Mouse (Mus musculus): ENCODE data around the gene Tbx10. TPM values are rescaled to one million over a fixed set of nuclear protein-coding genes. Genes with fewer than 3 reads are reported as not detected.

Tbx10 gene
- polyA plus RNA-seq, 2 experiments from 2014 or later: not detected

DNA sequence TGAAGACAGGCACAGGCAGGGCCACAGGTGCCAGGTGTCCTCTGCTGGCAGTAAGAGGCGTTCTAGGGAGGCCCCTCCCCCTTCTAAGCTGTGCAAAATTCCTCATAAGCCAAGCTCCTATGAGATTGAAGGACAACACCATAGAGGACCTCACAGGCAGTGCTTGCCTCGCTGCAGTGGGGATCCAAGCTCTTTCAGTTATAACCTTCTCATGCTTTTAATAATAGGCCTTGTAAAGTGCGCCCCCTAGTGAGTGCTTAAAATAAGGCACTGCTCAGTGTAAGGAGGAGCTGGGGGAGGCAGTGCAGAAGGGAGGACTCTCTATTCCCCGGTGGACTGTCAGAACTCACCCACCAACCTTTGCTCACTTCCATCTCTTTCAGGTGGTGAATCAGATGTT lies 12.2 kb upstream of the Tbx10 start:
- ATAC-seq: peak; percentile 66

DNA sequence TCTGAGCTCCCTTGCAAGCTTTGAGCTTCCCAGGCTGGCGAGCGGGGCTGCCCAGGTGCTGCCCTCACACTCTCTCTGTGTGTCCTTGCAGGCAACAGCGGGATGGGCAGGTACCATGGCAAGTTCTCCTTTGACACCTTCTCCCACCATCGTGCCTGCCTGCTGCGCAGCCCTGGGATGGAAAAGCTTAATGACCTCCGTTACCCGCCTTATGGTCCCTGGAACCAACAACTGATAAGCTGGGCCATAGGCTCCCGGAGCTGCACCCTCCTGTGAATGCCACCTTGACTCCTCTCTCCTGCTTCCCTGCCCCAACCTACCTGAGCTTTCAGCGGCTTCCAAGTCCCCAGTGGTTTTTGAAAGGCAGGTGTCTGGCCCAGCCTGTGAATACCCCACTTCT lies 11.6 kb upstream of the Tbx10 start:
- no peak for ATAC-seq

GRCm38 (mm10) chr19:3983527-3984200 lies 8.9 kb upstream of the Tbx10 start:
- no peak for ATAC-seq

- ATAC-seq: no peak
Measured at GRCm38 (mm10) chr19:3985261-3985681, 7.3 kb upstream of the Tbx10 start.

DNA sequence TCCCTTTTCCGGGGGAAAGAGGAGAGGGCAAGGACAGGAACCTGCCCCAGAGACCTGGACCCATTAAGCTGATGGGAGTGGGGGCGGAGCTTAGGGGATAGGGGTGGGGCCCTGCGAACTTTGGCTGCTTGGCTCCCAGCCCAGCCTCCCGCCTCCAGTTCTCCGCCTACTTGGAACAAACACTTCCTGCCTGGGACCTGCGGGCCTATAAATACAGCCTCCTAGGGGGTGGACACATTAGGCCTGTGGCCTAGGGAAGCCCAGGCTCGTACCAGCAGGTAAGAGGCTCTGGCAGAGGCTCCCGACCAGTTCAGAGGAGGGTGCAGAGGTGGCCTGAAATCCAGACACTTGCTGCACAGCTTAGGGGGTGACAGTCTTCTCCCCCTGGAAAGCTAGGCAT lies 6.2 kb upstream of the Tbx10 start, which contains the start of gene Acy3:
Gene Acy3, plus strand, starts transcription at position 237 of the 400 bp plus-strand sequence.
- no peak for ATAC-seq

GRCm38 (mm10) chr19:3988066-3988465 lies 4.5 kb upstream of the Tbx10 start:
- no peak for ATAC-seq

DNA sequence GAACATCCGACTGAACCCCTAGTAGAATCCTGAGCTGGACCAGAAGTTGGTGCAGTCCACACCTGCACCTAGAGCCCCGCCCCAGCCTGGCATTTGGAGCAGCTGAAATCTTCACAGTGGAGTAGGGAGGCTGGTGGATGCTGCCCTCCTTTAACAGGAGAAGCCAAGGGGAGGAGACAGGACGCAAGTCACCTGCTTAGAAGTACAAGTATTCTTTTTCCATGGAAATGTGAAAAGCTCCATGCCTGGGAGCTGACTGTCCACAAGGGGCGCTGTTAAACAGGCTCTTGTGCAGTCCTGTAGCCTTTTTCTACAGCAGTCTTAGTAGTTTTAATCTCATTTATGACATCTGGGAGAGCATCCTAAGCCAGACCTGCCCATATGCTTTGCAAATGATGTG lies 3.8 kb upstream of the Tbx10 start:
- no peak for ATAC-seq

- no peak for ATAC-seq
Measured at GRCm38 (mm10) chr19:3990804-3991203, 1.7 kb upstream of the Tbx10 start.

DNA sequence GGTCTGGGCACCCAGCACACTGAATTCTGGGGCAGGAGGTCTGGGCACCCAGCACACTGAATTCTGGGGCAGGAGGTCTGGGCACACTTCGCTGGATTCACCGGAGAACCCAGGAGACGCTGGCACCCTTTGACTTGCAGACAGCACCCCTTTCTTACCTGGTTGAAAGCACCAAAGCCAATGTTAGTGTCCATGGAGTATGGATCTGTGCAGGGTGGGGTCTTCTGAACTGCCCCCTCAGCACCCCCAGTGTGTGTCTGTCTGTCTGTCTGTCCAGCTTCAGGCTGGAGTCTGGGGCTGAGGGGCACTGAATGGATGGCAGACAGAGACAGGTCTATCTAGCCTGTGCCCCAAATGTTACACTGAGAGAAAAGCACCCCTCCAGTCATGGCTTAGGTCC lies 990 bp upstream of the Tbx10 start:
- no peak for ATAC-seq

DNA sequence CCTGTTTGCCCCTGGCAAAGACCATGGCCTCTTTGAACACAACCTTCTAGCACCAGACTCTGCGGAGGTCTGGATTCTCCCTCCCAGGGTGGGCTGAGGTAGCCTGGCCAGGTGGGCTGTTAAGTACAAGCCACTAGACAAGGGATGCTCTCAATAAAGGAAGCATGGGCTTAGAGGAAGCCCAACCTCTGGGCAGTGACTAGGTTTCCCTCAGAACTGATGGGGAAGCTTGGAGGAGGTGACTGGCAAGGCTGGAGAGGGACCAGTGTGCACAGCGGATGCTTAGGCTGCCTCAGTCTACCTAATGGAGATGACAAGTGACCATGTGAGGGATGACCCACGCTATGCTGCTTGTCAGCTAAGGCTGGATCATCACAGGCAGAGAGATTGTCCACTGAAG lies 586 bp upstream of the Tbx10 start:
- ATAC-seq: no peak

DNA sequence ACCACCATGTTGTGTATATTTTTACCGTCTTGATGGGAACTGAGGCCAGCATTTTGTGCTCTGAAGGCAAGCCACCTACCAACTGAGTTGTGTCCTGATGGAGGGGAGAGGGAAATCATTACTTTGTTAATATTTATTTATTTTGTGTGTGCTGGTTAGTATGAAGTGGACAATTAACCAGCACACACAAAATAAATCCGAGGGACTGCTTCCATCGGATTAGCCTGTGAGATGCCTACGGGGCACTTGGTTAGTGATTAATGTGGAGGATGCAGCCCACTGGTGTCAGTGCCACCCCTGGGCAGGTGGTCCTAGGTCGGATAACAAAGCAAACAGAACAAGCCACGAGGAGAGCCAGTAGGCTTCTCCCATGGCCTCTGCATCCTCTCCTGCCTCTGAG lies 2.4 kb downstream of the Tbx10 start:
- no peak for ATAC-seq

GRCm38 (mm10) chr19:3995505-3995904 lies 3.0 kb downstream of the Tbx10 start:
- ATAC-seq: no peak

DNA sequence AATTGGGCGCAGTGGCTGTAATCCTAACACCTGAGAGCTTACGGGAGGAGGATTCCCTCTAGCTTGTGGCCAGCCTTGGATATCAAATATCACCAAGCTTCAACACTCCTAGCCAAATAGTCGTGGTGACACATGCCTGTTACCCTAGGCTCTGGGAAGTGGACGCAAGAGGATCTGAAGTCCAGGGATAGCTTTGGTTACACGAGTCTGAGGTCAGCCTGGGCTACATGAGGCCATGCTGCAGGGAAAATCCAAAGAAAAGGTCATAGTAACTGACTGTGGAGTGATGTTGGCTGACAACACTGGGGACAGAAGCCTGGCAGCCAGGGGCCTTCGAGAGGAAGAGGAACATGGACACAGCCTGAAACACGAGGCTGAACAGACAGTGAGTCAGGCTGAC lies 3.6 kb downstream of the Tbx10 start:
- no peak for ATAC-seq

DNA sequence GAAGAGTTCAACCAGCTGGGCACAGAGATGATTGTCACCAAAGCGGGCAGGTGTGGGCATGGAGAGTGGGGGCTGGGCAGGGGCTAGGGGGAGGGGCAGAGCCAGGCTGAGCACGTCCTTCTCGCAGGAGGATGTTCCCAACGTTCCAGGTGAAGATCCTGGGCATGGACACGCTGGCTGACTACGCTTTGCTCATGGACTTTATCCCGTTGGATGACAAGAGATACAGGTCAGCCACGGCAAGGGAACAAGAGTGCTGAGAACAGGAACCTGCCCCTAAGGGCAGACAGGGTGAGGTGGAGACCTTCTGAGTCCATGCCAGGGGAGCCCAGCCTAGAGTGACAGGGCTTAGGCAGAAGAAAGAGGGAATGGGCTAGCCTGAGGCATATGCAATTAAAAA lies 4.2 kb downstream of the Tbx10 start:
- no peak for ATAC-seq

- no peak for ATAC-seq
Measured at GRCm38 (mm10) chr19:3997231-3997630, 4.7 kb downstream of the Tbx10 start.

- ATAC-seq: no peak
Measured at GRCm38 (mm10) chr19:3998335-3998734, 5.8 kb downstream of the Tbx10 start.

- no peak for ATAC-seq
Measured at GRCm38 (mm10) chr19:3999121-3999730, 6.7 kb downstream of the Tbx10 start.

- peak; percentile 96 for ATAC-seq
Measured at GRCm38 (mm10) chr19:4000119-4000900, 7.8 kb downstream of the Tbx10 start, which contains the start of the genes Nudt8 and Gm49405. Nudt8 (plus strand) TSS chr19:4000580. Gm49405 (plus strand) TSS chr19:4000626.

- ATAC-seq: no peak
Measured at GRCm38 (mm10) chr19:4000949-4001525, 8.5 kb downstream of the Tbx10 start.

DNA sequence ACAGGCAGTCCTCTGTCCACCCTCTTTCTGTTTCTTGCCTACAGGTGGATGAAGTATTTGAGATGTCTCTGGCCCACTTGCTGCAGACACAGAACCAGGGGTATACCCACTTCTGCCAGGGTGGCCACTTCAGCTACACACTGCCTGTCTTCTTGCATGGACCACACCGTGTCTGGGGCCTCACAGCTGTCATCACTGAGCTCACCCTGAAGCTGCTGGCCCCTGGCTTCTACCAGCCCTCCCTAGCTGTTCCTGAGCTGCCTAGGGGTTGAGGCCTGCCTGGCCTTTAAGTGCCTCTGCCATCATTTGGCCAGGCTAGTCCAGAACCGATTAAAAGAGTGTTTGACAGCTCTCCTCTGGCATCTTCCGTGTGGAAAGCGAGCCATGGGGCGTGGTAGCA lies 9.2 kb downstream of the Tbx10 start:
- no peak for ATAC-seq

GRCm38 (mm10) chr19:4003112-4003511 lies 10.6 kb downstream of the Tbx10 start, which contains the start of gene Doc2g:
Doc2g (plus strand) TSS chr19:4003313.
- no peak for ATAC-seq

- no peak for ATAC-seq
Measured at GRCm38 (mm10) chr19:4003641-4004040, 11.1 kb downstream of the Tbx10 start.

DNA sequence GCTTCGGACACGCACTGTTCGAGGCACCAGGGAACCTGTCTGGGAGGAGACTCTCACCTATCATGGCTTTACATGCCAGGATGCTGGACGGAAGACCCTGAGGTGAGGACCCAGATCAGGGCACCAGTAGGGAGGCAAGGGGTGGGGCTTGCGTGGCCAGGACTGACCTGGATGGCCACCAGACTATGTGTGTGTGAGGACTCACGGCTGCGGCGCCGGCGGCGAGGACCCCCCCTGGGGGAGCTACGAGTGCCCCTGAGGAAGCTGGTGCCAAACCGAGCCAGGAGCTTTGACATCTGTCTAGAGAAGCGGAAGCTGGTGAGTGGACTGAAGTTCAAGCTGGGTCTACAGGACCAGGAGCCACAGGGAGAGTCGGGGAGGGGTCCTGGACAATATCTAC lies 11.8 kb downstream of the Tbx10 start:
- ATAC-seq: no peak

Measured in CD4-positive, CD25-positive, alpha-beta regulatory T cell, adult 4 months (primary cell).